Comparison of ENCODE assay signal across 25 mouse cellular contexts in the genomic region with DNA sequence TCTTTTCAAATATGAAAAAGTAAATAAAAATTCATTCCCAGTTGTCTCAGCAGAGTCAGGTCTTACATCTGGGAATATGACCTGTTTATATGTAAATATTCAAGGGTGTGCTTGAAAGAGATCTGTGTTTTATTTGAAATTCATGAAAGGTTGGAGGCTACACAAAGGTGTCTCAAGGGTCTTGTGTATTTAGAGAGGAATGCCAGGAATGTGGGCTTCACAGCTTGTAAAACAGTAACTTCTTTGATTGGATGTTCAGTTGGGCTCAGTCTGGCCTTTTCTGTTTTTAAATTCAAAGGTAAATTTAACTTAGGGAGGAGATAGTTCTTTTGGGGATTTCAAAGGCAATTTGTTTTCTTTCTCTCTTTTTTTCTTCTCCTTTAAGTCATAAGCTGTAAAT.
DNase-seq lines count a peak whose midpoint lies in the region; ATAC-seq lines count a peak whose summit lies in the region.
"Had no signal": no experiment of that assay in that cellular context is flagged by ENCODE, and none has a peak within 500 bp of the region (broad histone marks: within the 10 kb centered on the region; RNA-seq: fewer than 3 reads in every experiment).

No protein-coding gene starts in this region.

- no peaks in the 10 kb centered on the region for H3K36me3 ChIP-seq in kidney, embryonic 16.5 days (ENCODE audit: insufficient read depth, low read length)
- no peaks in the 10 kb centered on the region for H3K36me3 ChIP-seq in midbrain, embryonic 11.5 days (ENCODE audit: control insufficient read depth, insufficient read depth, low read length)
- H3K36me3 ChIP-seq in midbrain, embryonic 14.5 days (ENCODE audit: control insufficient read depth, insufficient read depth, low read length) = no peaks in the 10 kb centered on the region
- H3K36me3 ChIP-seq in embryonic facial prominence, embryonic 10.5 days (replicated peaks) = no peaks in the 10 kb centered on the region
- H3K36me3 ChIP-seq: embryonic facial prominence, embryonic 12.5 days; liver, embryonic 15.5 days; midbrain, embryonic 15.5 days; neural tube, embryonic 15.5 days; stomach, embryonic 15.5 days had no signal

- ATAC-seq in kidney, embryonic 16.5 days (ENCODE audit: low FRiP score, low TSS enrichment) = peak; percentile 61; the same call in 1 of the 2 replicates
- 0 out of 2 replicates have a peak, but pooled peaks have one; percentile 22 for ATAC-seq in midbrain, embryonic 11.5 days (ENCODE audit: low FRiP score)
- ATAC-seq in midbrain, embryonic 14.5 days (ENCODE audit: low FRiP score, low TSS enrichment) = no peak
- ATAC-seq: forebrain, postnatal 0 days; midbrain, embryonic 15.5 days had no signal

- H3K9me3 ChIP-seq in kidney, embryonic 16.5 days (ENCODE audit: low read length) = no peaks in the 10 kb centered on the region
- H3K9me3 ChIP-seq in midbrain, embryonic 11.5 days (ENCODE audit: control insufficient read depth, low read length) = no peaks in the 10 kb centered on the region
- H3K9me3 ChIP-seq in midbrain, embryonic 14.5 days (ENCODE audit: control insufficient read depth, low read length) = no peaks in the 10 kb centered on the region
- no peaks in the 10 kb centered on the region for H3K9me3 ChIP-seq in embryonic facial prominence, embryonic 10.5 days
- H3K9me3 ChIP-seq: embryonic facial prominence, embryonic 12.5 days; liver, embryonic 15.5 days; midbrain, embryonic 15.5 days; neural tube, embryonic 15.5 days; stomach, embryonic 15.5 days had no signal

- H3K27me3 ChIP-seq in kidney, embryonic 16.5 days (ENCODE audit: insufficient read depth, low read length) = no peaks in the 10 kb centered on the region
- H3K27me3 ChIP-seq in midbrain, embryonic 11.5 days (ENCODE audit: control insufficient read depth, insufficient read depth, low read length) = no peaks in the 10 kb centered on the region
- no peaks in the 10 kb centered on the region for H3K27me3 ChIP-seq in midbrain, embryonic 14.5 days (ENCODE audit: control insufficient read depth, insufficient read depth, low read length)
- H3K27me3 ChIP-seq in embryonic facial prominence, embryonic 10.5 days (replicated peaks; ENCODE audit: low read depth, poor library complexity, severe bottlenecking) = no peaks in the 10 kb centered on the region
- H3K27me3 ChIP-seq: CH12.LX; embryonic facial prominence, embryonic 12.5 days; liver, embryonic 15.5 days; midbrain, embryonic 15.5 days; neural tube, embryonic 15.5 days; stomach, embryonic 15.5 days had no signal

- H3K9ac ChIP-seq in kidney, embryonic 16.5 days (replicated peaks; ENCODE audit: low read length) = no peak overlapping the region
- no peak overlapping the region for H3K9ac ChIP-seq in midbrain, embryonic 11.5 days (ENCODE audit: low read length)
- no peak overlapping the region for H3K9ac ChIP-seq in midbrain, embryonic 14.5 days (replicated peaks; ENCODE audit: low read length)
- H3K9ac ChIP-seq: embryonic facial prominence, embryonic 12.5 days; forebrain, postnatal 0 days; liver, embryonic 15.5 days; midbrain, embryonic 15.5 days; neural tube, embryonic 15.5 days; stomach, embryonic 15.5 days had no signal

- no peak for DNase-seq in kidney, postnatal 36 days
- no peak for DNase-seq in midbrain, embryonic 11.5 days (ENCODE audit: low spot score, missing footprints)
- no peak for DNase-seq in midbrain, embryonic 14.5 days
- DNase-seq in embryonic facial prominence, embryonic 10.5 days (ENCODE audit: low spot score) = no peak
- DNase-seq in yolk sac, embryonic 10.5 days (ENCODE audit: low spot score) = peak; percentile 11
- DNase-seq in gastrocnemius, adult 18-20 months (ENCODE audit: low spot score) = no peak
- no peak for DNase-seq in gastrocnemius, postnatal 10 days
- DNase-seq: adrenal gland, adult 2 months; cerebellum, adult 9-11 months; forebrain, postnatal 0 days; gastrocnemius, adult 2 months; heart, postnatal 10 days; kidney, adult 18-20 months; kidney, postnatal 25 days; right cerebral cortex, postnatal 25 days; thymus, adult 18-20 months had no signal

- no peak overlapping the region for H3K27ac ChIP-seq in kidney, embryonic 16.5 days (ENCODE audit: low read length)
- no peak overlapping the region for H3K27ac ChIP-seq in midbrain, embryonic 11.5 days (ENCODE audit: low read depth, low read length)
- H3K27ac ChIP-seq in midbrain, embryonic 14.5 days (replicated peaks; ENCODE audit: low read depth, low read length) = no peak overlapping the region
- H3K27ac ChIP-seq in embryonic facial prominence, embryonic 10.5 days (replicated peaks) = peak overlapping the region; percentile 44; the same call in 1 of the 2 replicates
- H3K27ac ChIP-seq: embryonic facial prominence, embryonic 12.5 days; gastrocnemius, adult 2 months; liver, embryonic 15.5 days; midbrain, embryonic 15.5 days; neural tube, embryonic 15.5 days; stomach, embryonic 15.5 days had no signal

- H3K4me1 ChIP-seq in kidney, embryonic 16.5 days (ENCODE audit: insufficient read depth, low read length) = no peaks in the 10 kb centered on the region
- no peaks in the 10 kb centered on the region; the same call in 1 of the 2 replicates for H3K4me1 ChIP-seq in midbrain, embryonic 11.5 days (ENCODE audit: control insufficient read depth, insufficient read depth, low read length)
- H3K4me1 ChIP-seq in midbrain, embryonic 14.5 days (ENCODE audit: control insufficient read depth, insufficient read depth, low read length) = no peaks in the 10 kb centered on the region
- H3K4me1 ChIP-seq in embryonic facial prominence, embryonic 10.5 days = peaks cover 8% of the 10 kb centered on the region
- H3K4me1 ChIP-seq: embryonic facial prominence, embryonic 12.5 days; liver, embryonic 15.5 days; midbrain, embryonic 15.5 days; neural tube, embryonic 15.5 days; stomach, embryonic 15.5 days had no signal

- no peak overlapping the region for H3K4me3 ChIP-seq in kidney, embryonic 16.5 days (ENCODE audit: low read length)
- H3K4me3 ChIP-seq in midbrain, embryonic 11.5 days (ENCODE audit: low read depth, low read length) = no peak overlapping the region
- H3K4me3 ChIP-seq in midbrain, embryonic 14.5 days (replicated peaks; ENCODE audit: low read depth, low read length) = no peak overlapping the region
- H3K4me3 ChIP-seq in embryonic facial prominence, embryonic 10.5 days = no peak overlapping the region
- H3K4me3 ChIP-seq: embryonic facial prominence, embryonic 12.5 days; gastrocnemius, adult 2 months; liver, embryonic 15.5 days; midbrain, embryonic 15.5 days; myocyte; neural tube, embryonic 15.5 days; stomach, embryonic 15.5 days had no signal

- no peak overlapping the region for H3K4me2 ChIP-seq in kidney, embryonic 16.5 days (replicated peaks; ENCODE audit: low read depth, low read length)
- H3K4me2 ChIP-seq in midbrain, embryonic 11.5 days = no peak overlapping the region
- H3K4me2 ChIP-seq in midbrain, embryonic 14.5 days (ENCODE audit: low read length) = no peak overlapping the region
- H3K4me2 ChIP-seq: embryonic facial prominence, embryonic 12.5 days; heart, embryonic 11.5 days; liver, embryonic 15.5 days; midbrain, embryonic 15.5 days; neural tube, embryonic 15.5 days; stomach, embryonic 15.5 days had no signal
